Mouse (Mus musculus): ENCODE measurements around the gene Pip5k1a. TPM values are rescaled to one million over a fixed set of nuclear protein-coding genes. Genes with fewer than 3 reads are reported as not detected.
"Not testable (repeated sequence)": the region's sequence is repeated elsewhere in the genome, so short reads cannot be mapped to it uniquely, and the experiment has no call there.

The Pip5k1a gene
- polyA plus RNA-seq, 1 experiment, result 20.4 TPM

DNA sequence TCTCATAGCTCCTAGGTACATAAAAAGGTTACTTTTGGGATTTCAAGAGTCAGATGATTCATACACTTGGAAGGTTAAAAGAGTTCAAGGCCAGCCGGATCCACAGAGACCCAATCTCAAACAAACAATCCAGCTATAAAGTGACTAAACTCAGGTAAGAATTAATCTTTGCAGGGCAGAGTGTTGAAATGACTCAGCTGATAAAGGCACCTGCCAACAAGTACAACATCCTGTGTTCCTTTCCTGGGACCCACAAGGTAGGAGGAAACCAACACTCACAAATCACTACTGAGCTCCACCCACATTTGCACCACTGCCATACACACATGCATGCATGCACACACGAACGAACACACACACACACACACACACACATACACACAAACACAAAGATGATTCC lies 78.1 kb downstream of the Pip5k1a start:
- DNase-seq, result no peak
- 52% methylated on average over 3 of the region's 3 CpGs for WGBS
- peaks cover 8% of the 10 kb centered on the region for H3K4me1 ChIP-seq (ENCODE audit: control insufficient read depth, insufficient read depth, low read length)
- TF ChIP-seq POLR2A (IDR thresholded peaks at IDR 0.05; ENCODE audit: borderline replicate concordance, extremely low read depth, low read depth, low read length) (no peak), CTCF (IDR thresholded peaks at IDR 0.05; ENCODE audit: insufficient read depth, low read length) (no peak)
- no peak overlapping the region for H3K4me3 ChIP-seq (replicated peaks; ENCODE audit: extremely low read depth, low read depth, low read length)

DNA sequence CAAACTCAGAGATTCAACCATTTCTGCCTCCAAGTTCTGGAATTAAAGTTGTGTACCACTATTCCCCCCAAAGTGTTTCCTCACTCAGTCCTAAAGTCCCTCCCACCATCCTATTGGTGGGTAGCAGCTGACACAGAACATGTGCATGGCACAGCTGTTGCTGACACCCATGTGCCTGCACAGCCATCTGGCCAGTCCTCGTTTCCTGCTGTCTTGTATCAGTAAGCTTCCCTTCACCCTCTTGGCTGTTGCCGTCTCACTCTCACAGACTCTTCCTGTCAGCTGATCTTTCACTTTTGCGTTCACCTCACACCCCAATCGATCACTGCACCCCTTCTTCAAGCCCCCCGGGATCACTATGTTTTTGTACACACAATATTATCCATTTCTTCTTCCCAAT lies 79.0 kb downstream of the Pip5k1a start:
- TF ChIP-seq POLR2A (IDR thresholded peaks at IDR 0.05; ENCODE audit: borderline replicate concordance, extremely low read depth, low read depth, low read length) (peak; percentile 18; the same call in 1 of the 2 replicates), CTCF (IDR thresholded peaks at IDR 0.05; ENCODE audit: insufficient read depth, low read length) (no peak)
- Histone ChIP-seq H3K4me1 (ENCODE audit: control insufficient read depth, insufficient read depth, low read length) (peaks cover 8% of the 10 kb centered on the region), H3K4me3 (replicated peaks; ENCODE audit: extremely low read depth, low read depth, low read length) (no peak overlapping the region)
- 34% methylated on average over 5 of the region's 5 CpGs for WGBS
- DNase-seq, result no peak

DNA sequence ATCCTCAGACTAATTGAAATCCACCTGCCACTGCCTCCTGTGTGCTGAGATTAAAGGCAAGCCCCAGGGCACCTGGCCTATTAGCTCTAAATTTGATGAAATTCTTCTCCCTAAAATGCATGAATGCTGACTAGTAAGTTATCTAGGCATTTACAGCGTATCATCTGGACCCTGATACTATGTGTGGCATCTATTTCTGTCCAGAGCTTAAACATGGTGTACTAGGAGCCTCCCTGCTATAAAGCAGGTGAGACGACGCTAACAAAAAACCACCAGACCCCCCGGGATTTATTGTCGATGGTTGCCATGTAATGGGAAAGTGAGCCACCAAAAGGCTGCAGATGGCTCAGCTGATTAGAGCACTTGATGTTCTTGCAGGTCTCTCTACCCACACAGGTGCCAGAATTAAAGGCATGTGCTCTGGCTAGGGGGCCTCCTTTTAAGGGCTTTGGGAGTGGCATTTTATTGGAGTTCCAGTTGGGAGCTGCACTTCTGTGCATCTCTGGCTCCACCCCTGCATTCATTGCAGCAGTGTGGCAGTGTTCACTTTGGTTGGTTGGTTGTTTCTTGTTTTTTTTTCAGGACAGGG lies 79.6 kb downstream of the Pip5k1a start:
- Histone ChIP-seq H3K4me1 (ENCODE audit: control insufficient read depth, insufficient read depth, low read length) (peaks cover 8% of the 10 kb centered on the region), H3K4me3 (replicated peaks; ENCODE audit: extremely low read depth, low read depth, low read length) (no peak overlapping the region)
- 61% methylated on average over 5 of the region's 5 CpGs for WGBS
- TF ChIP-seq POLR2A (IDR thresholded peaks at IDR 0.05; ENCODE audit: borderline replicate concordance, extremely low read depth, low read depth, low read length) (no peak), CTCF (IDR thresholded peaks at IDR 0.05; ENCODE audit: insufficient read depth, low read length) (no peak)
- DNase-seq, result no peak

DNA sequence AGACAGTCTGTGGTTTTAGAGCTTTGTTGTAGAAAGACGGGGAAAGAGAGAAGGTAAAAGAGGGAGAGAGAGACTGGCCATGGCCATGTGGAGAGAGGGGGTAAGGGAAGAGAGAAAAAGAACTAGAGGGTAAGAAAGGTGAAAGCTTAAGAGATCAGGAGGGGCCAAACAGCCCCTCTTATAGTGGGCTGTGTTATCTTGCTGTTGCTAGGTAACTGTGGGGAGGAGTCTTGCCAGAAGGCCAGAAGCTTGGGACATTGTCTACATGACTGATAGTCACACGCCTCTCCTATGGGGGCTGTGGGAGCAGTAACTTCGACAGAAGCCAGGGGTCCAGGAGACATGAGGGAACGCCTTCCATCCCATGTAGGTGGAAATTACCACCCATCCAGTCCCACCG lies 81.5 kb downstream of the Pip5k1a start:
- TF ChIP-seq CTCF (IDR thresholded peaks at IDR 0.05; ENCODE audit: insufficient read depth, low read length) (no peak), POLR2A (IDR thresholded peaks at IDR 0.05; ENCODE audit: borderline replicate concordance, extremely low read depth, low read depth, low read length) (no peak)
- peaks cover 8% of the 10 kb centered on the region for H3K4me1 ChIP-seq (ENCODE audit: control insufficient read depth, insufficient read depth, low read length)
- H3K4me3 ChIP-seq (replicated peaks; ENCODE audit: extremely low read depth, low read depth, low read length), result no peak overlapping the region
- no peak for DNase-seq
- whole genome bisulfite sequencing, result 42% methylated on average over 5 of the region's 5 CpGs

DNA sequence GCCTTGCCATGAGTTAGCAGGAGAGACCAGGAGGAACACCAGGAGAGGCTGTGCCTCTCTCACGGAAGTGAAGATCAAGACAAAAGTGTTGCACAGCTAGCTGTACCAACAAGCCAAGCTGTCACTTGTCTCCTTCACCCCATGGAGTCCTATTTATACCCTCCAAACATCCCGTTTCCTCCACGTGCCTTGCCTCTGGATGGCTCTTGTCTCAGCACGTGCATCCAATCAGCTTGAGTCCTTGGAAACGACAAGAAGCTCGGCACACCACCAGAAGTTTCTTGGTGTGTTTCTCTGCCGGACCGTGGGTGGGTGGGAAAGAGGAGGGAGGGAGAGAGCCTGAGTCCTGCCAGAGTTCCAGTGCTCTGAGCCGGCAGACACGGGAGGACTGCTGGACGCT lies 82.2 kb downstream of the Pip5k1a start:
- peak; percentile 44 for DNase-seq
- Histone ChIP-seq H3K4me1 (ENCODE audit: control insufficient read depth, insufficient read depth, low read length) (peaks cover 8% of the 10 kb centered on the region), H3K4me3 (replicated peaks; ENCODE audit: extremely low read depth, low read depth, low read length) (peak overlapping the region; percentile 33)
- TF ChIP-seq POLR2A (IDR thresholded peaks at IDR 0.05; ENCODE audit: borderline replicate concordance, extremely low read depth, low read depth, low read length), result peak; percentile 49; the same call in 1 of the 2 replicates
- TF ChIP-seq CTCF (IDR thresholded peaks at IDR 0.05; ENCODE audit: insufficient read depth, low read length), result no peak
- 7% methylated on average over 11 of the region's 11 CpGs for WGBS

DNA sequence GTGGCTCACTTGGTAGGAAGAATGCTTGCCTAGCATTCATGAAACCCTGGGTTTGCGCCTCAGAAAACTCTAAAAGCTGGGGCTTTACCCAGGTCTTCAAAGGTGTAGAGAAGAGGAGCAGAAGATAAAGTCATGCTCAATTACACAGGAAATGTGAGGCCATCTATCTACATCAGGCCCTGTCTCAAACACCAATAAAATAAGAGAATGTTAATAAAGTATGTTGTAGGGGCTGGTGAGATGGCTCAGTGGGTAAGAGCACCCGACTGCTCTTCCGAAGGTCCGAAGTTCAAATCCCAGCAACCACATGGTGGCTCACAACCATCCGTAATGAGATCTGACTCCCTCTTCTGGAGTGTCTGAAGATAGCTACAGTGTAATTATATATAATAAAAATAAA lies 85.8 kb downstream of the Pip5k1a start:
- H3K4me3 ChIP-seq (replicated peaks; ENCODE audit: extremely low read depth, low read depth, low read length); H3K4me1 ChIP-seq (ENCODE audit: control insufficient read depth, insufficient read depth, low read length); DNase-seq: not testable (repeated sequence)
- WGBS, result 91% methylated on average over 5 of the region's 5 CpGs

DNA sequence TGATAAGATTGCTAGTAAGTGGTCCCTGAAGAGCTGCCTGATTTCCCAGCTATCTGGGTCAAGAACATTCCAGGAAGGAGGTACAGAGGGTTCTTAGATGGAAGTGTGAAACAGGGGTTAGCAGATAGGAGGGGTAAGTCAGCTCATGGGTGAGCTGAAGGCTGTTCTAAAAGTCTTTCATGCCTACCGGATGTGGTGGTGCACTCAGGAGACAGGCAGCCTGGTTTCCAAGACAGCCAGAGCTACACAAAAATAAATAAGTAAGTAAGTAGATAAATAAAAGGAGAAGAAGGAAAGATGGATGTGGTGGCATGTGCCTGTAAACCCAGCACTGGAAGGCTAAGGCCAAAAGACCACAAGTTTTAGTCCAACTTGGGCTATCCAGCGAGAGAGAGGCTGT lies 88.0 kb downstream of the Pip5k1a start:
- TF ChIP-seq POLR2A (IDR thresholded peaks at IDR 0.05; ENCODE audit: borderline replicate concordance, extremely low read depth, low read depth, low read length) (no peak), CTCF (IDR thresholded peaks at IDR 0.05; ENCODE audit: insufficient read depth, low read length) (no peak)
- no peak overlapping the region for H3K4me3 ChIP-seq (replicated peaks; ENCODE audit: extremely low read depth, low read depth, low read length)
- DNase-seq, result no peak
- 69% methylated on average over 2 of the region's 2 CpGs for WGBS
- 0 out of 2 replicates have a peak, but pooled peaks cover 5% of the 10 kb centered on the region for H3K4me1 ChIP-seq (ENCODE audit: control insufficient read depth, insufficient read depth, low read length)

DNA sequence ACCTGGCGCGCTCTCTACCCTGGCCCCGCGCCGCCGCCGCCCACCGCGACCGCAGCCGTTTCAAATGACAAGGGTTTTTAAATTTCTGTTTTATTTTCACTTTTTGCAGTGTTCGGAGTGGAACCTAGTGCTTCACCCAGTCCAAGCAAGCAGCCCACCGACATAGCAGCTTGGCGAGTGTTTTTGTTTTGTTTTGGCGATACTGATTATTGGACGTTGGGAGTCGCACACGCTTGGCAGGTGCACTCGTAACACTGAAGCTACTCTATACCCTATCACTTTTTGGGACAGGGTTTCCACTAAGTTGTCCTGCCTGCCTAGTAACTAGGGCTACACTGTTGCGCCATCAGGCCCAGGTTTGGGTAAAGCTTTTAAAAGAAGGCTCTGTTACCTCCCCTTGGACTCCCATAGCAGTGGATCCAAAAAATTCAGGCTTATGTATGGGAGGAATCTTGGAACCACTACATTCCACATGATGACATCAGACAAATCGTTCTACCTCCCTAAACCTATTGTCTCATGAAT lies 90.1 kb downstream of the Pip5k1a start:
- no peak for DNase-seq
- Histone ChIP-seq H3K4me3 (replicated peaks; ENCODE audit: extremely low read depth, low read depth, low read length) (peak overlapping the region; percentile 89), H3K4me1 (ENCODE audit: control insufficient read depth, insufficient read depth, low read length) (peaks cover 7% of the 10 kb centered on the region; the same call in 1 of the 2 replicates)
- WGBS, result 3% methylated on average over 21 of the region's 21 CpGs
- TF ChIP-seq CTCF (IDR thresholded peaks at IDR 0.05; ENCODE audit: insufficient read depth, low read length), result no peak

DNA sequence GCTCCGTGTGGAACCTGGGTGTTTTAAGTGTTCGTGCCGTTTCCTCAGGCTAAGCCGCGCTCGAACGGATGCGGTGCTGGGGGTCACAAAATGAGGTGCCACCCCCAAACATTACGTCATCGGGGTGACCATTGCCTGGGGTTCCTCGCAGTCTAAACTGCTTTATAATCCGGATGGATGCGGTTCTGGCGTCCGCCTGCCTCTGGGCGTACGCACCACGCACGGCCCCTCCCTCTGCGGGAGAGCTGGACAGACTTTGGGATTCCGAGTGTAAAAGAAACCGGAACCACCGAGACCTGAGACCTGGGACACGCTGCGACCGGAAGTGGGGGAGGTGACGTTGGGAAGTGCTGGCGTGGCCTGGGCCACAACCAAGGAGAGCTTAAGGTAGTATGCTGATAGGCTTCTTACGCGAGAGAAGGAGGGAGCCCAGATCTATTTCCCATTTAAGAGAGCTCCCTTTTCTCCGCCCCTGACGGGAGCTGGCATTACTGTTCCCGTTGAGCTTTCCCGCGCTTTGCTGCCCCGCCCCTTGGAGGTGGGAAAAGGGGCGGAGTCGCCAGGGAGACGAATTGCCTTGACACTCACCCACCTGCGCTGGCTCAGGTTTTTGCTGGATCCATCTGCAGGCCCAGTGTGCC lies 90.7 kb downstream of the Pip5k1a start:
- WGBS, result under 1% methylated on average over 40 of the region's 40 CpGs
- TF ChIP-seq POLR2A (IDR thresholded peaks at IDR 0.05; ENCODE audit: borderline replicate concordance, extremely low read depth, low read depth, low read length) (peak; percentile 35; the same call in 1 of the 2 replicates), CTCF (IDR thresholded peaks at IDR 0.05; ENCODE audit: insufficient read depth, low read length) (no peak)
- H3K4me1 ChIP-seq (ENCODE audit: control insufficient read depth, insufficient read depth, low read length), result peaks cover 7% of the 10 kb centered on the region; the same call in 1 of the 2 replicates
- H3K4me3 ChIP-seq (replicated peaks; ENCODE audit: extremely low read depth, low read depth, low read length), result peak overlapping the region; percentile 89
- DNase-seq, result peak; percentile 96

DNA sequence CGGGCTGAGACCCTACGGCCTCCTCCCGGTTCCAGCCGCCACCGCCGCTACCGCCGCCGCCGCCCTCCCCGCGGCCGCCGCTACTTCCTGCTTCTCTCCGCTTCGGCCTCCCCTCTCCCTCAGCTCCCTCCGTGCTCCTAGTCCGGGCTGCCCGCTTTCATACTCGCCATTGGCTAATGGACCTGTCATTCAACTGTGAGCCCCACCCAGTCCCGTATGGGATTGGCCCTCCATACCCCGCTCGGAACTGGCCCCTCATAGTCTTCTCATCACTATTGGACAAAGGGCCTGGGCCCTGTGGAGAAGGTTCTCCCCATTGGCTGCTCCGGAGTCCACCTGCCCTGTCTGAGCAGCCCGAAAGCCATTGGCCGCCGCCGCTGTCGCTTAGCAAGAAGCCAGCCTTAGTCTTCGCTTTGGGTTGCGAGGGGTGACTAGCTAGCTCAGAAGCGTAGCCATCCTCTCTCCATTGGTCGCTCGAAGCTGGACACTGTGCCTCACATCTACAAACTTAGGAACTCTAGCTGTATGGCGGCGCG lies 91.3 kb downstream of the Pip5k1a start, which contains the start of gene Zfp687:
TSS of gene Zfp687 (minus strand) at position 112 of the 536 bp plus-strand sequence.
- under 1% methylated on average over 37 of the region's 37 CpGs for WGBS
- peak; percentile 99 for DNase-seq
- TF ChIP-seq POLR2A (IDR thresholded peaks at IDR 0.05; ENCODE audit: borderline replicate concordance, extremely low read depth, low read depth, low read length) (peak; percentile 93; the same call in 1 of the 2 replicates), CTCF (IDR thresholded peaks at IDR 0.05; ENCODE audit: insufficient read depth, low read length) (no peak)
- Histone ChIP-seq H3K4me3 (replicated peaks; ENCODE audit: extremely low read depth, low read depth, low read length) (peak within 1 kb of the TSS; percentile 89), H3K4me1 (ENCODE audit: control insufficient read depth, insufficient read depth, low read length) (peaks cover 7% of the 10 kb centered on the region; the same call in 1 of the 2 replicates)
